Mouse (Mus musculus): ENCODE results near the gene Ergic1.

DNA sequence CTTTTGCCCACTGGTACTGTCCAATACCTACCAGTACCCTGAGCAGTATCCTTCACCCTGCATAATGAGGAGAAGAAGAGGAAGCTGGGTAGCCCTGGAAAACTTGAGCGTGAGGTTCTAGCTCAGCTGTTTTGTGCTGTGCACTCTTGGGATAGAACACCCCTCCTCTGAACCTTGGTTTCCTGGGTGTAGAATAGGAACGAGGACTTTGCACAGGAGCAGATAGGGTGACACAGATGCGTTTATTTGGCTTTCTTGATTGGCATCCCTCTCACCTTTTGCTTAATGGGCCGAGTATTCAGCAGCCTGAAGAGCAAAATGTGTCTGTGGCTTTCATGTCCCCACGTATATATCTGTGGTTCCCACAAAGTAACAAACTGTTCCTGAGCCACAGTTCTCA is 60.6 kb downstream of the Ergic1 start:
- no peak for TF ChIP-seq GATA1 (IDR thresholded peaks at IDR 0.05; ENCODE audit: borderline replicate concordance, low read length)
- no peak for TF ChIP-seq FLI1 (IDR thresholded peaks at IDR 0.05; ENCODE audit: low read length)
